Mouse (Mus musculus): ENCODE data around the gene Tmprss11g. TPM values are rescaled to one million over a fixed set of nuclear protein-coding genes. Genes with fewer than 3 reads are reported as not detected.

Gene Tmprss11g
- total and polyA plus RNA-seq, 3 experiments, result not detected

GRCm38 (mm10) chr5:86482031-86482430, 36.4 kb downstream of the Tmprss11g start:
- TF ChIP-seq ETS1 (conservative IDR thresholded peaks at IDR 0.05; ENCODE audit: low read depth, low read length) (no peak), USF1 (IDR thresholded peaks at IDR 0.05; ENCODE audit: low read depth, low read length) (no peak), ZKSCAN1 (IDR thresholded peaks at IDR 0.05; ENCODE audit: borderline replicate concordance, low read depth, low read length) (no peak), EP300 (IDR thresholded peaks at IDR 0.05; ENCODE audit: low read length) (no peak), PAX5 (IDR thresholded peaks at IDR 0.05; ENCODE audit: low read length) (no peak), SIN3A (IDR thresholded peaks at IDR 0.05; ENCODE audit: low read length) (no peak), BHLHE40 (IDR thresholded peaks at IDR 0.05; ENCODE audit: low read depth, low read length) (no peak), ZNF384 (IDR thresholded peaks at IDR 0.05; ENCODE audit: low read depth, low read length) (no peak), CHD1 (IDR thresholded peaks at IDR 0.05; ENCODE audit: low read depth, low read length) (no peak), GABPA (IDR thresholded peaks at IDR 0.05; ENCODE audit: insufficient replicate concordance, low read depth, low read length) (no peak), USF2 (conservative IDR thresholded peaks at IDR 0.05; ENCODE audit: low read depth, low read length) (no peak), MXI1 (IDR thresholded peaks at IDR 0.05; ENCODE audit: low read depth, low read length) (no peak), KAT2A (IDR thresholded peaks at IDR 0.05; ENCODE audit: insufficient replicate concordance, low read length) (no peak), IRF4 (IDR thresholded peaks at IDR 0.05; ENCODE audit: low read depth, low read length) (no peak), JUN (IDR thresholded peaks at IDR 0.05; ENCODE audit: insufficient read depth, low read depth, low read length) (no peak), JUND (conservative IDR thresholded peaks at IDR 0.05; ENCODE audit: low read depth, low read length) (no peak), HCFC1 (IDR thresholded peaks at IDR 0.05; ENCODE audit: low read depth, low read length) (no peak)
- Histone ChIP-seq H3K4me2 (ENCODE audit: insufficient read depth, low read depth, poor library complexity, severe bottlenecking) (no peak overlapping the region), H3K9ac (ENCODE audit: insufficient read depth, low read depth) (no peak overlapping the region), H3K27ac (ENCODE audit: insufficient read depth, low read depth) (no peak overlapping the region), H3K4me1 (ENCODE audit: control insufficient read depth in 1 of 2, insufficient read depth in 2 of 2) (no peaks in the 10 kb centered on the region), H3K79me2 (replicated peaks; ENCODE audit: control insufficient read depth, extremely low read depth, insufficient read depth, poor library complexity, severe bottlenecking) (no peaks in the 10 kb centered on the region), H3K27me3 (replicated peaks) (no peaks in the 10 kb centered on the region), H3K9me3 (replicated peaks; ENCODE audit: low read length) (no peaks in the 10 kb centered on the region), H3K36me3 (replicated peaks in 1 of 2; ENCODE audit: control insufficient read depth in 1 of 2, insufficient read depth in 1 of 2, low read length in 1 of 2) (no peaks in the 10 kb centered on the region), H3K4me3 (replicated peaks in 1 of 3; ENCODE audit: low read depth in 2 of 3, low read length in 2 of 3, poor library complexity in 1 of 3) (no peak overlapping the region)
- dilution Hi-C loops (cut with MboI; ENCODE audit: extremely low pct_ligation_motif_present, extremely low pct_unique_long_range_greater_than_20kb, low sequenced_read_pairs), result no loop called here
- no peak for DNase-seq (ENCODE audit: extremely low read depth)
- in situ Hi-C loops (cut with MboI; ENCODE audit: low pct_ligation_motif_present, low pct_unique_long_range_greater_than_20kb, low sequenced_read_pairs), result loop anchor here (25.0 kb wide), 2 partner anchors 155 to 280 kb away; partner anchors contain the start of gene Tmprss11f

- H3K4me2 ChIP-seq (ENCODE audit: insufficient read depth, low read depth, poor library complexity, severe bottlenecking), result no peak overlapping the region
- no peak overlapping the region for H3K4me3 ChIP-seq (replicated peaks in 1 of 3; ENCODE audit: low read depth in 2 of 3, low read length in 2 of 3, poor library complexity in 1 of 3)
- TF ChIP-seq JUND (conservative IDR thresholded peaks at IDR 0.05; ENCODE audit: low read depth, low read length) (no peak), USF1 (IDR thresholded peaks at IDR 0.05; ENCODE audit: low read depth, low read length) (no peak), MAFK (IDR thresholded peaks at IDR 0.05; ENCODE audit: insufficient replicate concordance, low read length) (no peak), MYC (IDR thresholded peaks at IDR 0.05; ENCODE audit: low read depth, low read length) (no peak), MAX (IDR thresholded peaks at IDR 0.05; ENCODE audit: low read length) (no peak), USF2 (conservative IDR thresholded peaks at IDR 0.05; ENCODE audit: low read depth, low read length) (no peak), EP300 (IDR thresholded peaks at IDR 0.05; ENCODE audit: low read length) (no peak), NRF1 (IDR thresholded peaks at IDR 0.05; ENCODE audit: low read depth, low read length) (no peak)
- no peaks in the 10 kb centered on the region for H3K27me3 ChIP-seq (replicated peaks)
- no peaks in the 10 kb centered on the region for H3K79me2 ChIP-seq (replicated peaks; ENCODE audit: control insufficient read depth, extremely low read depth, insufficient read depth, poor library complexity, severe bottlenecking)
- dilution Hi-C loops (cut with MboI; ENCODE audit: extremely low pct_ligation_motif_present, extremely low pct_unique_long_range_greater_than_20kb, low sequenced_read_pairs) (no loop called here), in situ Hi-C loops (cut with MboI; ENCODE audit: low pct_ligation_motif_present, low pct_unique_long_range_greater_than_20kb, low sequenced_read_pairs) (no loop called here)
- no peak overlapping the region for H3K27ac ChIP-seq (ENCODE audit: insufficient read depth, low read depth)
- H3K36me3 ChIP-seq (replicated peaks in 1 of 2; ENCODE audit: control insufficient read depth in 1 of 2, insufficient read depth in 1 of 2, low read length in 1 of 2), result no peaks in the 10 kb centered on the region
- H3K9me3 ChIP-seq (replicated peaks; ENCODE audit: low read length), result no peaks in the 10 kb centered on the region
- no peak for DNase-seq (ENCODE audit: extremely low read depth)
- no peak overlapping the region for H3K9ac ChIP-seq (ENCODE audit: insufficient read depth, low read depth)
- peaks cover 0 to 3% of the 10 kb centered on the region in 2 experiments; a peak in 1 of 4 replicates for H3K4me1 ChIP-seq (ENCODE audit: control insufficient read depth in 1 of 2, insufficient read depth in 2 of 2)
Observed at GRCm38 (mm10) chr5:86473859-86474258, 44.5 kb downstream of the Tmprss11g start.
